Mouse (Mus musculus) erythroid progenitor cell, adult 5-6 weeks (primary cell): Measurements from ENCODE around the gene Mterf1b. TPM values are rescaled to one million over a fixed set of nuclear protein-coding genes. Genes with fewer than 3 reads are reported as not detected.
A peak's percentile ranks its signal among the peaks of the same experiment; 100 is the strongest.
"Not testable (repeated sequence)": the region's sequence is repeated elsewhere in the genome, so short reads cannot be mapped to it uniquely, and the experiment has no call there.

Source experiments
- ATAC-seq: replicated peaks from 2 replicates; pipeline ENCODE4 v1.8.0; 2016; ENCODE audit warnings: moderate number of reproducible peaks, mild to moderate bottlenecking, moderate TSS enrichment, inconsistent platforms; ENCODE audit not compliant: poor library complexity, low FRiP score, severe bottlenecking
- total RNA-seq, 2 experiments: library from RNA; stranded (forward) in 1 of 2; stranded (reverse) in 1 of 2; fragments of 150-400 nt in 1 of 2; fragments of 186-747, 209-891 nt in 1 of 2; gene quantifications; 2 replicates each; pipeline versions ENCODE4 v1.2.3 to v1.2.4; 2015 to 2017; ENCODE audit warnings: low replicate concordance in 2 of 2

The Mterf1b gene
- total RNA-seq (2015; ENCODE audit: low replicate concordance): 1.1 and 5.4 TPM in 2 replicates
- 1.8 and 3.5 TPM in 2 replicates for total RNA-seq (2017; ENCODE audit: low replicate concordance)

DNA sequence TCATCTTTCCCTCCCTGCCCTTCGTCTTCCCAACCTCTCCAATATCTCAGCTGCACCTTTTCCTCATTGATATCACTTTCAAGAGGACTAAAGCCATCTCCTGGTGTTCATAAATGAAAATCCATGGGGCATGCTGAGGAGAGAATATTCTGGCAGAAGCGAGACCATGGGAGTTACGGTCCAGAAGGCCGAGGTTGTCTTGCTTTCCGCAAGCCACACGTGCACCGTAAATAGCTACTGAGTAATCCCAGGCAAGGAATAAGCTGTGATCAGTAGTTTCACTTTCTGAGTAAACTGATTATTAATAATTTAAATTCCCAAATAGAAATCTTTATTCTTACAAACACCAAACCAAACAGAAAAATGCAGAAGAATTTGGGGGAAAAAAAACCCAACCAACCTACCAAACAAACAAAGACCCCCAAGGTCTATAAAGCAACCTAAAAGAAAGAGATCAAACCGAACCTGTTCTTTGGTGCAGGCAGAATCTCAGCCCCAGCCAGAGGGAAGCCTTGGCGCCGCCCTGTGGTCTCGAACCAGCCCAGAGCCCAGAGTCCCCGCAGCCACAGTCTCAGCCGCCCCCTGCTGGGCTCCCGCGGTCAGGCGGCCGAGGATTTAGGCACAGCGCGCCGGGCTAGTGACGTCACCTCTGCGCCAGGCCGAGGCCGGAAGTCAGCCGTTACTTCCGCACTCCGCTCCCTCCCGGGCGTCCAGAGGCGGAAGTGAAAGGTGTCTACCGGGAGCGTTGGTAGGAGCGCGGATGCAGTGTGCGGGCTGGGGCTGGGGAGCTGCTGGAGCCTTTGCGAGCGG, at the start of gene Mterf1b:
TSS of gene Mterf1b (plus strand) at position 697 of the 810 bp plus-strand sequence.
- ATAC-seq: peak; percentile 100

DNA sequence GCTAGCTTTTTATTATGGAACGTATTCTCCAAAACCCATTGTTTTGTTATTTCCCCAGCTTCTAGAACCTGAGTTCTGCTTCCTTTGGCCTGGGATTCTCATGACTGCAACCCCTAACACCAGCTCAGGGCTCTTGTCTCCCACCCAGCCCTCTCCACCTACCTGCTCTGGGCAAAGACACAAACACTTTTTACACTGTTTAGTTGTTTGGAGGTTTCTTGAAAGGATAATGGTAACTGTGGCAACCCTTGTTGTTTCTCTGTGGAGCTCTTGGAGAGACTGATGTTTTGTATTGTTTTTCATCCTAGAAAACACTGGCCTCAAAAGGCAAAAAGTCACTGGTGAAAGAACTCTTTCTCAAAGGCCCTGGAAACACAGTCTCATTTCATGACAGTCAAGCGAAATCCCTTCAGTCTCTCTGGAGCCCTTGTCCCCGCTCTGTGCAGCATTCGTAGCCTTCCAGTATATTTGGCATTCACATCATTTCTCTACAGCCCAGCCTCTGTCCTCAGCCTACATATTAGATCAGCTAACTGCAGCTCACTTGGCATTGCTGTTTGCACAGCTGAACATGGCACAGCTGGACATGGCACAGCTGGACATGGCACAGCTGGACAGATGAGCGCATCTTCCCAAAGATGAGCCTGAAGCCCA, 32.6 kb upstream of the Mterf1b start:
- not testable (repeated sequence) for ATAC-seq

DNA sequence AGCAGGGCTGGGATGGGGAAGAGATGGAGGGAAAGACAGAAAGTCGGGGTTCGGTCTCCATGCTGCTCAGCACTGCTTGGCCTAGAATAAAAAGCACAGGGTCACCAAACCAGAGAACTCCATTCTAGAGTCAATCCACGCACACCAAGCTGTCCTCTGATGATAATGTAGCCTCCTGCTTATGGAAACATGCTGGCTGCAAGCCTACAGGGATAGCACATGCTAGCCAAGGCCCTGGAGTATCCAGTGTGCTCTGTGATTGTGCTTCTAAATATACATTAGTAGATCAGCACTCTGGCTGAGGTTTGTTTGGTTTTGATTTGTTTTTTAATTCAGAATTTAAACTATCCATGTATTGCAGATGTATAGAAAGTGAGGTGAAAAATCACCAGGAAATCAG, 30.6 kb upstream of the Mterf1b start:
- ATAC-seq: no peak

DNA sequence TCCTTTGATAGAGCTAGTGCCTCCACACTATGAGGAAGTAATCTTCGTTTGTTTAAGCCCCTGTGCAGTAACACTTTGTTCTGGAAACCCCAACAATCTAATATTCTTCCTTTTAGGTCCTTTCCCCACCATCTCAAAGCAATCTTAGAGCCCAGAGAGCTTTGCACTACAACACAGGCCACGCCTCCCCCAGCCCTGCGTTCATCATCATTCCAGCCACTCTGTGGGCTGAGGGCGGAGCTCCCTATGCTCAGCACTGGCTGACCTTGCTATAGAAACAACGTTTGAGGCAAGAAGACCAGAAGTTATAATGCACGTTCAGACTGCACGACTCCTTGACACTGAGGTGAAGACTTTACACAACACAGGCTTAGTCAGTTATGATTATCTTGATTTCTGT, 29.7 kb upstream of the Mterf1b start:
- ATAC-seq: no peak

GRCm38 (mm10) chr5:4167813-4168529, 24.2 kb upstream of the Mterf1b start:
- ATAC-seq: not testable (repeated sequence)

GRCm38 (mm10) chr5:4168530-4168926, 23.6 kb upstream of the Mterf1b start:
- not testable (repeated sequence) for ATAC-seq

DNA sequence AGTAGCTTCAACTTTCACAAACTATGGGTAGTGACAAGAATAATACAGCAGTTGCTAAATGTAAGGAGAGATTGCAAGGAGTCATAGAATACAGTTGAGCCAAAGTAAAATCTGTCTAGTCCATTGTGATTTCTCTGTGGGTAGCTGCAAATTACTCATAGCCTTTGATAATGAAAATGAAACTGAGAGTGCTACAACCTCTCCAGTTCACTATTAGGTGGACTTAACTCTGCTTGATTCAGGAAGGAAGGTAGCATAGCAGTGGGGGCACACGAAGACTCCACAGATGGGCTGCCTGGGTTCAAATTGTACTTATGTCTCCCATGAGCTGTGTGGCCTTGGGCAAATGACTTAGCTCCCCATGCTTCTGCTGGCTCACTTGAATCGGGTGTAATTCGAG, 15.7 kb upstream of the Mterf1b start:
- not testable (repeated sequence) for ATAC-seq

- ATAC-seq: no peak
These were observed 12.8 kb upstream of the Mterf1b start for GRCm38 (mm10) chr5:4179364-4179763.

DNA sequence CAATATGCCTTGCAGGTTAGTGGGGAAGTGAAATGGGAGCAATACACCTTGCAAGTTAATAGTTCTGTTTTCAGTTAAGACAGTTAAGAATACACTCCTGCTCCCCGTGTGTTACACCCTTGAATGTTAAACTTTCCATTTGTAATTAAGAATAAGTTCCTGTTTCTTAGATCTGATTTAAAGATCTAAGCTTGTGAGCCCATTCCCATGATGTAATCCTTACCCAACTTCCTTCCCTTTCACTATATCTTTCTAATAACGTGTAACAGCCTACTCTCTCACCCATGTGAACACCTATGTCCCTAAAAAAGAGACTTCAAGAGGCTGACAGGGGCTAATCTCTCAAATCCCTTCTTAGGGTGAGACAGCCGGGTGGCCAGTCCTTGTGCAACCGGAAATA, 5.4 kb upstream of the Mterf1b start:
- ATAC-seq: no peak

DNA sequence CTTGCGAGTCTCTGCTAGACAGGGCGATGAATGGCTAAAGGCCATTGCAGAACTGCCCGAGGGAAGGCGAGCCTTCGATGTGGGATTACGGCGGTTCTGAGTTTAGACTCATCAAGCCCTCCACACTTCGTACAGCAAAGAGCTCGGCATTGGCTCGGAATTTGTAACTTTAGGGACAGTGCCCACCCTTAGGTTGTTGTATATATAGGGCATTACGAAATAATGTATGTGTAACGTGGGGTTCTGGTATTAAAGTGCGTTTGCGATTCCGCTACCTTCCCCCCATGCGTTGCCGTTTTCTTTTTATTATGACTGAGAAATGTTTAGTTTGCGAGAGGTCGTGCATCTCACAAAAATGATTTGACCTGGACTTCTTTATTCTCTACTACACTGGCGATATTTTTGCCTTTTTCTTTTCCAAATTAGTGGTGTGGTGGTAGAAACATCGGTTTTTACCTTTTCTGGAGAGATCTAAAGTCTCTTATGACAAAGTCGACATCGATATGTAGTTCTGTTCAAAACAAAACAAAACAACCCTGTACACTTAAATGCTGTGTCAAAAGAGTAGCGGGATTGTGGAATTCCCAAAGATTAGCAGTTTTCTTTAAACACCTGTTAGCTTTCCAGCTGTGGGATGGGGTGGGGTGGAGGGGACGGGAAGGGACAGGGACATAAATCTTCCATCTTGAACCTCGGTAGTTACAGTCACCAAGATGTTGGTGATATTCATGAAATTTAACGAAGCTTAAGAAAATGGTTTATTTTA, 497 bp downstream of the Mterf1b start:
- not testable (repeated sequence) for ATAC-seq

DNA sequence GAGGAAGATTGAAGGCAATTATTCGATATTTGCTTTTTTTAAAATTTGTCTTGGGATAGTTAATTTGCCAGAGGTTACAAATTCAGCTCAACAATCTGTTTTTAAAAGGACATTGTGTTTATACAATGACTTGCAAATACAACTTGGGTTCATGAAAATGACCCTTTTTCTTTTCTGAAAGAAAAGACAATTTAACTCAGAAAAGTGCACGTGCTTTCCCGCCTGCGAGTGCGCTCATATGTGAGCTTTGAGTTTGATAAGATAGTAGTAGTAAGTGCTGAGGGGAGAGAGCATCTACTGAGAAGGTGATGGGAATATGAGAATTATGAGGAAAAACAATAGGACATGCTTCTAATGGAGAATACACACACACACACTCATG, 1.1 kb downstream of the Mterf1b start:
- ATAC-seq: no peak

- ATAC-seq: no peak
These were observed 2.0 kb downstream of the Mterf1b start for GRCm38 (mm10) chr5:4194166-4194565.

- no peak for ATAC-seq
These were observed 2.9 kb downstream of the Mterf1b start for GRCm38 (mm10) chr5:4195086-4195485.

- no peak for ATAC-seq
These were observed 9.2 kb downstream of the Mterf1b start for GRCm38 (mm10) chr5:4201368-4201767.

DNA sequence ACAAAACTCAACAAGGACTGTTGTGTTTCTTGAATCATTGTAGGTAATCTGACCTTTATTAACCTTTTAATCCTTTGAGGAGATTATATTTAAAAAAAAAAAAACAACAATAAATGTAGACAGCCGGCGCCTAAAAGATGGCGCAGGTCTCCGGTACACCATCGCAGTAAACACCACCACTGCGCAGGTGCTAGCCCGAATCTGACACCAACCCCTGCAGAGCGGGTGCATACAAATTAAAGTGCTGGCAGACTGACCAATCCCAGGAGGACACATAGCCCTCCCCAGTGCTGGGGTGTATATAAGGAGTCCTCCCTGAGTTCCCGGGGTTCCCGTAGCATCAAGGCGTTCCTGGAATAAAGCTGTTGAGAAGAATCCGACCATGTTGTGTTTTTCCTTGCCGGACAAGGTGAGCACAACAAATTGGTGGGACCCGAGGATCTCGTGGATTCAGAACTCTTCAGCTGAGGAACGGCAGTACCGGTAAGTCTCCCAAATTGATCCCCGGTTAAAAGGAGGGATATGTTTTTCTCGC, 10.2 kb downstream of the Mterf1b start:
- not testable (repeated sequence) for ATAC-seq

DNA sequence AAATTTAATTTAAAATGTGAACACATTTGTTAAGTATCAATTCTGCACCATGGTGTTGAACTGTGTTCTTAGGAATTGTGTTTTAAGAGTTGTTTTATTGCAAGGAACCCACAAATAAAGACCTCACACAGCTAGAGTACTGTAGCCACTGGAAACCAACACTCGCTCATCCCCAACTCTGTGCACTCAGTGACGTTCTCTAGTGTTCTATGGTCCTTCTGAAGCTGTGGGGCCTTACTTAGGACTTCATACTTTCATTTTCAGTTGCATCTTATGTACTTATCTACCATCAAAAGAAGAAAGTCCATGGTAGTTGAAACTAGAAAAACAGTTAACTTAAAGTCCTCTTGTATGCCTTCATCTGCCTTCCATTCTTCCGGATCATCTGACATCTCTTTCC, 17.9 kb downstream of the Mterf1b start:
- ATAC-seq: not testable (repeated sequence)

- no peak for ATAC-seq
These were observed 29.1 kb downstream of the Mterf1b start for GRCm38 (mm10) chr5:4221309-4221708.

GRCm38 (mm10) chr5:4221981-4222623, 29.9 kb downstream of the Mterf1b start:
- ATAC-seq: no peak

DNA sequence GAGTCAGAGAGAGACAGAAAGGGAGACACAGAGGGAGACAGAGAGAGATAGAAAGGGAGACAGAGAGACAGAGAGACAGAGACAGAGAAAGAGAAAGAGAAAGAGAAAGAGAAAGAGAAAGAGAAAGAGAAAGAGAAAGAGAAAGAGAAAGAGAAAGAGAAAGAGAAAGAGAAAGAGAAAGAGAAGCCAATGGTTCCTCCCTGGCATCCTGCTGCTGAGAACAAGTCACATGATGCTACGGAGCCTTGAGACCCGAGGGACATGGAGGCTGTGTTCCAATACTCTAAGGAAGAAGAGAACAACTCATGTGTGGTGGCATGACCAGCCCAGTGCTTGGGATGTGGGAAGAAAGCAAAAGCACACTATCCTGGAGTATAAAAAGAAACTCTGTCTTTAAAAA, 40.0 kb downstream of the Mterf1b start:
- ATAC-seq: no peak
